Mouse (Mus musculus): ENCODE results near the gene Prf1. TPM values are rescaled to one million over a fixed set of nuclear protein-coding genes. Genes with fewer than 3 reads are reported as not detected.
A peak's percentile ranks its signal among the peaks of the same experiment; 100 is the strongest.

Prf1 gene
- polyA plus RNA-seq (2011; ENCODE audit: insufficient read depth, insufficient read length, low read depth, missing spikeins), result not detected in 2 replicates

DNA sequence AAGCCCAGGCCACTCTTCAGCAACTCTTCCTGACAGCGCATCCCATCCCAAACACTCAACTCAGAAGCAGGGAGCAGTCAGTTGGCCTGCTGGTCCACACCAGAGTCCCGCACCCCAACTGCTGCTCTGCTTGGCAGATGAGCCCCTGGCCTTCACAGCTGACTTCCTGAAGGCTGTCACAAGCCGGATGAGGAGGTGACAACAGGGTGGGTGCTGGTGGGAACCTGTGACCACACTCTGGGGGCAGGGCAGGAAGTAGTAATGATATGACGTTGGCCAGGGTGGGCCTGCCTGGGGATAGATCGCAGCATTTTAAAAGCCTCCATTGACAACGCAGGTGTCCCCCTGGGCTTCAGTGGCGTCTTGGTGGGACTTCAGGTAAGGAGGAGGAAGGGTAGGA is at the start of gene Prf1:
Gene Prf1 (plus strand): TSS at position 357 of the 400 bp plus-strand sequence.
- Histone ChIP-seq H3K9ac (ENCODE audit: low read depth, poor library complexity, severe bottlenecking) (no peak within 1 kb of the TSS), H3K4me3 (ENCODE audit: low read depth, low read length) (no peak within 1 kb of the TSS), H3K9me3 (replicated peaks; ENCODE audit: control insufficient read depth, insufficient read depth, low read length, poor library complexity, severe bottlenecking) (no peaks in the 10 kb centered on the region), H3K27me3 (ENCODE audit: control insufficient read depth, insufficient read depth, low read length, poor library complexity, severe bottlenecking) (no peaks in the 10 kb centered on the region), H3K4me1 (ENCODE audit: control insufficient read depth, insufficient read depth, low read length) (no peaks in the 10 kb centered on the region), H3K36me3 (ENCODE audit: control insufficient read depth, insufficient read depth, low read length, poor library complexity, severe bottlenecking) (no peaks in the 10 kb centered on the region), H3K27ac (ENCODE audit: insufficient read depth, low read length) (no peak within 1 kb of the TSS)
- TF ChIP-seq EP300 (IDR thresholded peaks at IDR 0.05; ENCODE audit: insufficient read depth, low read depth, low read length) (no peak), CTCF (IDR thresholded peaks at IDR 0.05; ENCODE audit: low read depth, low read length) (no peak), POLR2A (IDR thresholded peaks at IDR 0.05; ENCODE audit: insufficient read depth, low read length) (no peak)

- Histone ChIP-seq H3K27ac (ENCODE audit: insufficient read depth, low read length) (no peak overlapping the region), H3K4me3 (ENCODE audit: low read depth, low read length) (no peak overlapping the region), H3K9me3 (replicated peaks; ENCODE audit: control insufficient read depth, insufficient read depth, low read length, poor library complexity, severe bottlenecking) (no peaks in the 10 kb centered on the region), H3K9ac (ENCODE audit: low read depth, poor library complexity, severe bottlenecking) (no peak overlapping the region), H3K27me3 (ENCODE audit: control insufficient read depth, insufficient read depth, low read length, poor library complexity, severe bottlenecking) (no peaks in the 10 kb centered on the region), H3K36me3 (ENCODE audit: control insufficient read depth, insufficient read depth, low read length, poor library complexity, severe bottlenecking) (no peaks in the 10 kb centered on the region), H3K4me1 (ENCODE audit: control insufficient read depth, insufficient read depth, low read length) (peaks cover 13% of the 10 kb centered on the region)
- TF ChIP-seq CTCF (IDR thresholded peaks at IDR 0.05; ENCODE audit: low read depth, low read length), result no peak
- no peak for TF ChIP-seq POLR2A (IDR thresholded peaks at IDR 0.05; ENCODE audit: insufficient read depth, low read length)
- no peak for TF ChIP-seq EP300 (IDR thresholded peaks at IDR 0.05; ENCODE audit: insufficient read depth, low read depth, low read length)
Measured at GRCm38 (mm10) chr10:61248596-61249114, 49.0 kb upstream of the Prf1 start.

DNA sequence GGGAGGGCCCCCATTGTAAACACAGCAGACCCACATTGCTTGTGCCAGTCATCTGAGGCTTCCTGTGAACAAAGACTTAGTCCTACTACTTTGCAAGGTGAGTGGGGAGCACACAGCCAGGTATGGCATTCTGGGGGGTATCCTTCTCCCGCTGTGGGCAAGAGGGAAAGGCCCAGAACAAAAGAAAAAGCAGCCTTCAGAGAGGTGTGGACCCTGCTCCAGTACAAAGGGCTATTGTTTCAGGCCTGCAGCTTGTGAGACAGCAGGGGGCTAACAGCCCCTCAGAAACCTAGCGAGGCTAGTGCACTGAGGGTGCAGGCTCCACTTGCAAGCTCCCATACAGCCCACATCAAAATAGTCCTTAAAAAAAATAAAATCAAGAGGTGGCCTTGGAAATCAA is 47.7 kb upstream of the Prf1 start:
- H3K9me3 ChIP-seq (replicated peaks; ENCODE audit: control insufficient read depth, insufficient read depth, low read length, poor library complexity, severe bottlenecking), result no peaks in the 10 kb centered on the region
- no peaks in the 10 kb centered on the region for H3K36me3 ChIP-seq (ENCODE audit: control insufficient read depth, insufficient read depth, low read length, poor library complexity, severe bottlenecking)
- TF ChIP-seq POLR2A (IDR thresholded peaks at IDR 0.05; ENCODE audit: insufficient read depth, low read length) (no peak), EP300 (IDR thresholded peaks at IDR 0.05; ENCODE audit: insufficient read depth, low read depth, low read length) (peak; percentile 77), CTCF (IDR thresholded peaks at IDR 0.05; ENCODE audit: low read depth, low read length) (no peak)
- H3K4me3 ChIP-seq (ENCODE audit: low read depth, low read length), result no peak overlapping the region
- H3K4me1 ChIP-seq (ENCODE audit: control insufficient read depth, insufficient read depth, low read length), result peaks cover 11% of the 10 kb centered on the region
- no peaks in the 10 kb centered on the region for H3K27me3 ChIP-seq (ENCODE audit: control insufficient read depth, insufficient read depth, low read length, poor library complexity, severe bottlenecking)
- H3K27ac ChIP-seq (ENCODE audit: insufficient read depth, low read length), result peak overlapping the region; percentile 10; the same call in 1 of the 2 replicates
- no peak overlapping the region for H3K9ac ChIP-seq (ENCODE audit: low read depth, poor library complexity, severe bottlenecking)

GRCm38 (mm10) chr10:61254761-61255160 is 42.9 kb upstream of the Prf1 start:
- Histone ChIP-seq H3K27ac (ENCODE audit: insufficient read depth, low read length) (no peak overlapping the region), H3K4me1 (ENCODE audit: control insufficient read depth, insufficient read depth, low read length) (no peaks in the 10 kb centered on the region), H3K36me3 (ENCODE audit: control insufficient read depth, insufficient read depth, low read length, poor library complexity, severe bottlenecking) (no peaks in the 10 kb centered on the region), H3K4me3 (ENCODE audit: low read depth, low read length) (no peak overlapping the region), H3K27me3 (ENCODE audit: control insufficient read depth, insufficient read depth, low read length, poor library complexity, severe bottlenecking) (no peaks in the 10 kb centered on the region), H3K9me3 (replicated peaks; ENCODE audit: control insufficient read depth, insufficient read depth, low read length, poor library complexity, severe bottlenecking) (0 out of 2 replicates have a peak, but pooled peaks cover 4% of the 10 kb centered on the region), H3K9ac (ENCODE audit: low read depth, poor library complexity, severe bottlenecking) (no peak overlapping the region)
- TF ChIP-seq EP300 (IDR thresholded peaks at IDR 0.05; ENCODE audit: insufficient read depth, low read depth, low read length) (no peak), CTCF (IDR thresholded peaks at IDR 0.05; ENCODE audit: low read depth, low read length) (no peak), POLR2A (IDR thresholded peaks at IDR 0.05; ENCODE audit: insufficient read depth, low read length) (no peak)

DNA sequence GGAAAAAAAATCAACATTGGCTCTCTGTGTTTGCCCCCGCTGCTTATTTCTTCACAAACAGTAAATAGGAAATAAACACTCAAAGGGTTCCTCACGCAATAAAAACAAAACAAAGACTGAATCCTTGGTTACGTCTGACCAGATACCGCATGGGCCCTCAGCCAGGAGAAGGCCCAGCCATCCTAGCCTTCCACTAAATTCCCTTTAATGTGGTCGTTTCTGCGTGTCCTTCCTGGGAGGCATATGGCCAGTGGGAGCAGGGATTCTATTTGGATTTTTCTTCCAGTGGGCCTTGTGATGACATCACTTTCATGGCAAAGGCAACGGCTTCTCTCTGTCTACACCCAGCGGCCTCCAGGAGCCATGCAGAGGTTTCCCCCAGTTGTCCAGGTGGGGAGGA is 42.4 kb upstream of the Prf1 start:
- Histone ChIP-seq H3K27me3 (ENCODE audit: control insufficient read depth, insufficient read depth, low read length, poor library complexity, severe bottlenecking) (no peaks in the 10 kb centered on the region), H3K9ac (ENCODE audit: low read depth, poor library complexity, severe bottlenecking) (no peak overlapping the region), H3K36me3 (ENCODE audit: control insufficient read depth, insufficient read depth, low read length, poor library complexity, severe bottlenecking) (no peaks in the 10 kb centered on the region), H3K4me1 (ENCODE audit: control insufficient read depth, insufficient read depth, low read length) (no peaks in the 10 kb centered on the region), H3K4me3 (ENCODE audit: low read depth, low read length) (no peak overlapping the region), H3K9me3 (replicated peaks; ENCODE audit: control insufficient read depth, insufficient read depth, low read length, poor library complexity, severe bottlenecking) (0 out of 2 replicates have a peak, but pooled peaks cover 4% of the 10 kb centered on the region), H3K27ac (ENCODE audit: insufficient read depth, low read length) (no peak overlapping the region)
- TF ChIP-seq POLR2A (IDR thresholded peaks at IDR 0.05; ENCODE audit: insufficient read depth, low read length) (no peak), EP300 (IDR thresholded peaks at IDR 0.05; ENCODE audit: insufficient read depth, low read depth, low read length) (no peak), CTCF (IDR thresholded peaks at IDR 0.05; ENCODE audit: low read depth, low read length) (no peak)

GRCm38 (mm10) chr10:61256665-61257064 is 41.0 kb upstream of the Prf1 start:
- Histone ChIP-seq H3K4me1 (ENCODE audit: control insufficient read depth, insufficient read depth, low read length) (no peaks in the 10 kb centered on the region), H3K27ac (ENCODE audit: insufficient read depth, low read length) (no peak overlapping the region), H3K4me3 (ENCODE audit: low read depth, low read length) (no peak overlapping the region), H3K9ac (ENCODE audit: low read depth, poor library complexity, severe bottlenecking) (no peak overlapping the region), H3K36me3 (ENCODE audit: control insufficient read depth, insufficient read depth, low read length, poor library complexity, severe bottlenecking) (no peaks in the 10 kb centered on the region), H3K9me3 (replicated peaks; ENCODE audit: control insufficient read depth, insufficient read depth, low read length, poor library complexity, severe bottlenecking) (0 out of 2 replicates have a peak, but pooled peaks cover 4% of the 10 kb centered on the region), H3K27me3 (ENCODE audit: control insufficient read depth, insufficient read depth, low read length, poor library complexity, severe bottlenecking) (no peaks in the 10 kb centered on the region)
- no peak for TF ChIP-seq CTCF (IDR thresholded peaks at IDR 0.05; ENCODE audit: low read depth, low read length)
- no peak for TF ChIP-seq EP300 (IDR thresholded peaks at IDR 0.05; ENCODE audit: insufficient read depth, low read depth, low read length)
- TF ChIP-seq POLR2A (IDR thresholded peaks at IDR 0.05; ENCODE audit: insufficient read depth, low read length), result no peak
